Mouse (Mus musculus) G1E (cell line): ENCODE results near the gene Akr1b3. TPM values are rescaled to one million over a fixed set of nuclear protein-coding genes. Genes with fewer than 3 reads are reported as not detected.

Experiments used
- ATAC-seq: 2 replicates; pipeline ENCODE4 v1.8.0; 2016; ENCODE audit warnings: mild to moderate bottlenecking; ENCODE audit not compliant: insufficient number of reproducible peaks, poor library complexity, low FRiP score, severe bottlenecking; ENCODE audit errors: extremely low read depth
- DNase-seq: peaks from one replicate; pipeline ENCODE4 v3.0.0; 2012; ENCODE audit warnings: low spot score
- H3K27me3 ChIP-seq: 2 replicates; pipeline ENCODE4 v1.6.1; 2012; ENCODE audit warnings: mild to moderate bottlenecking, low read length, inconsistent platforms; ENCODE audit not compliant: insufficient read depth
- H3K36me3 ChIP-seq: replicated peaks from 2 replicates; pipeline ENCODE3; 2012; ENCODE audit warnings: mild to moderate bottlenecking, inconsistent platforms
- H3K4me1 ChIP-seq: 2 replicates; pipeline ENCODE4 v1.6.1; 2012; ENCODE audit warnings: low read depth, low read length, inconsistent platforms, mixed read lengths; ENCODE audit not compliant: insufficient read depth
- H3K4me3 ChIP-seq: 2 replicates; pipeline ENCODE4 v1.5.1; 2012; ENCODE audit warnings: low read depth, mild to moderate bottlenecking, inconsistent platforms, low read length, moderate library complexity, mixed read lengths
- H3K9me3 ChIP-seq: replicated peaks from 2 replicates; pipeline ENCODE4 v1.6.1; 2012; ENCODE audit warnings: inconsistent platforms
- CTCF ChIP-seq: IDR thresholded peaks from 2 replicates; pipeline ENCODE4 v1.5.1; 2012; ENCODE audit warnings: low read depth, low read length, inconsistent platforms, mixed read lengths
- GATA1 ChIP-seq: IDR thresholded peaks from 2 replicates; pipeline ENCODE4 v1.6.1; 2012; ENCODE audit warnings: borderline replicate concordance, low read length, inconsistent platforms, mixed read lengths
- GATA2 ChIP-seq: IDR thresholded peaks from 2 replicates; pipeline ENCODE4 v1.6.1; 2012; ENCODE audit warnings: low read depth, low read length, inconsistent platforms, borderline replicate concordance
- POLR2AphosphoS5 ChIP-seq: IDR thresholded peaks from 2 replicates; pipeline ENCODE4 v1.6.1; 2012; ENCODE audit warnings: low read depth, low read length, inconsistent platforms; ENCODE audit not compliant: insufficient replicate concordance
- TAL1 ChIP-seq: conservative IDR thresholded peaks from 2 replicates; pipeline ENCODE4 v1.6.1; 2012; ENCODE audit warnings: low read depth, low read length, inconsistent platforms, mixed read lengths
- polyA plus RNA-seq: library from polyadenylated mRNA; stranded (reverse); fragments of >175 nt; gene quantifications from 2 replicates; pipeline ENCODE4 v1.2.3, GENCODE M21; 2012
- total RNA-seq, 2 experiments: library from RNA; stranded (forward) in 1 of 2; stranded (reverse) in 1 of 2; fragments of 200-1000 nt in 1 of 2; fragments of >200 nt in 1 of 2; fragmentation: Nextera tagmentation in 1 of 2; gene quantifications; 2 replicates each; pipeline ENCODE4 v1.2.3; 2014 to 2017

The Akr1b3 gene
- total and polyA plus RNA-seq, 3 experiments: 23.3 to 58.2 (median 54.7) TPM

DNA sequence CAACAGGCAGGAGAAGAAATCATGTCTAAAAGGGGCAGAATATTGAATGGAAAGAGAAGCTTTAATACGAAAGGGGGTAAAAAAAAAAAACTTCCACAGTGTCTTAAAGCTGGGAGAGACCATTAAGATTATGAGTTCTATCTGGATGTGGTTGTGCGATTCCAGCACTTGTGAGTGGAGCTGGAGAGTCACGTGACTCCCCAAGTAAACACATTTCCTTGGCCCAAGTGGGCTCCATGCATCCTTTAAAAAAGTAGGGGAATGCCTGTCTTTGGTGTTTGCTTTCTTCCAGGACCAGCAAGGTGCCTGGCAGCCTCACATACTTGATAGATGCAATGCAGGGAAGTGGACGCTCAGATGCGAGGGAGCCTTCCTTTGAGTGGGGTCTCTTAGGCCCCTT lies 38.9 kb downstream of the Akr1b3 start:
- no peak for DNase-seq
- no peak overlapping the region for H3K4me3 ChIP-seq
- TF ChIP-seq GATA2 (no peak), CTCF (no peak), POLR2AphosphoS5 (no peak), TAL1 (no peak), GATA1 (no peak)
- no peaks in the 10 kb centered on the region for H3K9me3 ChIP-seq
- H3K27me3 ChIP-seq: no peaks in the 10 kb centered on the region
- H3K36me3 ChIP-seq: no peaks in the 10 kb centered on the region
- no peaks in the 10 kb centered on the region for H3K4me1 ChIP-seq
- ATAC-seq: no peak

DNA sequence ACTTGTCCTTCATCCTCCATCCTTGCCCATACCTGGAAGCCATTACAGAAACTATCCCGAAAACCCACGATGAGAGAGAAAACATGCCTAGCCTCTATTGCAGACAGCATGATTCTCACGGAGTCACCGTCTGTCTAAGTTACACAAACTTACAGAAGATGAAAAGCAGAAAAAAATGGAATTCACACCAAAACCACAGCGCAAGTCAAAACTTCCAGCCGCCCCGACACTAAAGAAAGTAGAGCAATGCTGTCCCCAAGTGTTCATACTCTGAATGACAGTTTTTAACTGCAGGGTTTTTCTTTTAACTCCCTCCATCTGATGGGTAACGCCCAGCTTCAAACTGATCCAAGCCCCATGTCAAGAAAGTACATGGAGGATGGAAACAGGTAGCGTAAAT lies 39.6 kb downstream of the Akr1b3 start:
- no peaks in the 10 kb centered on the region for H3K27me3 ChIP-seq
- ATAC-seq: no peak
- no peaks in the 10 kb centered on the region for H3K4me1 ChIP-seq
- TF ChIP-seq GATA1 (no peak), GATA2 (no peak), CTCF (peak; percentile 4; the same call in 1 of the 2 replicates), TAL1 (no peak), POLR2AphosphoS5 (no peak)
- no peak overlapping the region for H3K4me3 ChIP-seq
- DNase-seq: no peak
- no peaks in the 10 kb centered on the region for H3K9me3 ChIP-seq
- H3K36me3 ChIP-seq: no peaks in the 10 kb centered on the region

DNA sequence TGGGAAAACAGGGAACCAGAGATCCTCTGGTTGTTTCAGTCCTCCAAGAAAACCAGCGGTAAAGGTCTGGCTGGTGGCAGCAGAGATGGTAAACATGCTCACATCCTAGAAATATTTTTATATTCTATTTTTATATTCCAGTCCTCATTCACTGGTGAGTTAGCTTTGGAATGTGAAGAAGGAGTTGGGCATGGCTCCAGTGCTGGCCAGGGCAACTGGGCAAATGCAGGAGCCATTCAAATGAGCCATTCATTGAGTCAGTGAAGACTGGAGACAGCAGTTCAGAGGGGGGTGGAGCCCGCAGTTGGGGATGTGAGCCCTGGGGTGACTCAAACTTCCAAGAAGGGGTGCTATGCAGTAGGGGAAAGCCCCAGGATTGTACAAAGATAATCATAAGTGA lies 42.9 kb downstream of the Akr1b3 start:
- DNase-seq (no peak), ATAC-seq (no peak)
- no peaks in the 10 kb centered on the region for H3K4me1 ChIP-seq
- no peaks in the 10 kb centered on the region for H3K36me3 ChIP-seq
- no peaks in the 10 kb centered on the region for H3K9me3 ChIP-seq
- H3K27me3 ChIP-seq: no peaks in the 10 kb centered on the region; the same call in 1 of the 2 replicates
- H3K4me3 ChIP-seq: no peak overlapping the region
- TF ChIP-seq CTCF: no peak
- no peak for TF ChIP-seq GATA2
- TF ChIP-seq GATA1: no peak
- no peak for TF ChIP-seq POLR2AphosphoS5
- TF ChIP-seq TAL1: no peak

DNA sequence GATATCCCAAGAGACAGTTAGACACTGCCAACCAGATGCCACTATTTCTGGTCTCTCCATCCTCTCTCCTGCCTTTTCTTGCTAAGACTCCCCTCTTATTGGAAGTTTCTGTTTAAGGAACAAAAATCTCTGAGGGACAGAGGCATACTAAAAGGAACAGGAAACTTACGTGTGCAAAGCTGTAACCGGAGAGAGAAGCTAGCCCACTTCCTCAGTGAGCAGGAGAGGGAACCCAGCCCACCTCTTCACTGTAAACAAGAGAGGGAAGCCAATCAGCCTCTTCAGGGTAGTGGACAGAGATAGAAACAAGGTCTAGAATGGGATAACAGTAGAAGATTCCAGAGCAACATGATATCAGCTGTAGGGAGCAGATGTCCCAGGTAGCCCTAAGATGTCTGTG lies 44.2 kb downstream of the Akr1b3 start:
- no peaks in the 10 kb centered on the region for H3K9me3 ChIP-seq
- H3K27me3 ChIP-seq: no peaks in the 10 kb centered on the region; the same call in 1 of the 2 replicates
- no peak overlapping the region for H3K4me3 ChIP-seq
- no peaks in the 10 kb centered on the region for H3K36me3 ChIP-seq
- no peak for ATAC-seq
- no peaks in the 10 kb centered on the region for H3K4me1 ChIP-seq
- no peak for DNase-seq
- TF ChIP-seq TAL1 (no peak), GATA2 (no peak), GATA1 (no peak), CTCF (no peak), POLR2AphosphoS5 (no peak)

DNA sequence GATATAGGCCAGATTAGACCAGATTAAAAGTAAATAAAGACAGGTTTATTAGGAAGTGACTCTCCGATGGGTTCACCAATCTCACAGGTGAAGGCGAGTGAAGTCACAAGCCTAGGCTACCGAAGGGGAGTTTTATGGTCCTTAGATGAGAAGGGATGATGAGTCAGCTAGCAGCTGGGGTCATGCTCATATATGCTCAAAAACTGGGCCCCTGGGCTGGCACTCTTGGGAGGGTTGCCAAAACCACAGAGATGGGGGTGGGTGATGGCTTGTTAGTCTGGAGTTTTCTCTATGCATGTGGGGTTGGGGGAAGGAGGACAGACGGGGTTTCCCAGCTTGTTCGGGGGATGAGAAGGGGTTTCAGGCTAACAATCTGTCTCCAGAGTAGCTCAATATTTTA lies 44.8 kb downstream of the Akr1b3 start:
- Histone ChIP-seq H3K9me3 (no peaks in the 10 kb centered on the region), H3K27me3 (no peaks in the 10 kb centered on the region; the same call in 1 of the 2 replicates), H3K36me3 (no peaks in the 10 kb centered on the region), H3K4me1 (no peaks in the 10 kb centered on the region), H3K4me3 (no peak overlapping the region)
- TF ChIP-seq POLR2AphosphoS5: no peak
- TF ChIP-seq TAL1: no peak
- no peak for TF ChIP-seq CTCF
- TF ChIP-seq GATA1: no peak
- TF ChIP-seq GATA2: no peak
- DNase-seq (no peak), ATAC-seq (no peak)

DNA sequence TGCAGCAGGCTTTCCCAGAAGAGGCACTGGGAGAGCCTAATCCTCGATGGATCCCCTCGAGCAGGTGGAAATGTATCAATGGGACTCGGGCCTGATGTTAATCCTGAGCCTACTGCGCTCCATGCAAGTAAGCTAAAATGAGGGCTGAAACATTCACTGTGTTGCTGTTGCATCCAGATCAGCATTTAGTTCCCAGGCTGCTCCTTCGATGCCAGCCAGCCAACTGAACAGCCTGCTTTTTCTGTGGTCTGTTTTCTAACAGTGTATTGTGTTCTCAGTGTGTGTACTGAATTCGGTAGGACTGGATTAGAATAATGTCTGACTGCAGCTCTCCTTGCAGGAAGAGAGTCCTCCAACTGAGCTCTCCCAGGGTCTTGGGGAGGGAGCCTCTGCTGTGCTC lies 46.6 kb downstream of the Akr1b3 start:
- H3K4me3 ChIP-seq: no peak overlapping the region
- no peaks in the 10 kb centered on the region for H3K36me3 ChIP-seq
- H3K4me1 ChIP-seq: no peaks in the 10 kb centered on the region
- no peaks in the 10 kb centered on the region for H3K9me3 ChIP-seq
- DNase-seq (no peak), ATAC-seq (no peak)
- H3K27me3 ChIP-seq: no peaks in the 10 kb centered on the region; the same call in 1 of the 2 replicates
- TF ChIP-seq TAL1 (no peak), POLR2AphosphoS5 (no peak), GATA2 (no peak), GATA1 (no peak), CTCF (no peak)
